Mouse (Mus musculus): ENCODE data around the gene Cfh.
"Not testable (repeated sequence)": the region's sequence is repeated elsewhere in the genome, so short reads cannot be mapped to it uniquely, and the experiment has no call there.

Cfh gene

GRCm38 (mm10) chr1:140183664-140184063 lies at the start of gene Cfh:
Gene Cfh (minus strand): TSS chr1:140183764.
- DNase-seq: not testable (repeated sequence)

GRCm38 (mm10) chr1:140226673-140227072 lies 43.1 kb upstream of the Cfh start:
- DNase-seq: no peak

DNA sequence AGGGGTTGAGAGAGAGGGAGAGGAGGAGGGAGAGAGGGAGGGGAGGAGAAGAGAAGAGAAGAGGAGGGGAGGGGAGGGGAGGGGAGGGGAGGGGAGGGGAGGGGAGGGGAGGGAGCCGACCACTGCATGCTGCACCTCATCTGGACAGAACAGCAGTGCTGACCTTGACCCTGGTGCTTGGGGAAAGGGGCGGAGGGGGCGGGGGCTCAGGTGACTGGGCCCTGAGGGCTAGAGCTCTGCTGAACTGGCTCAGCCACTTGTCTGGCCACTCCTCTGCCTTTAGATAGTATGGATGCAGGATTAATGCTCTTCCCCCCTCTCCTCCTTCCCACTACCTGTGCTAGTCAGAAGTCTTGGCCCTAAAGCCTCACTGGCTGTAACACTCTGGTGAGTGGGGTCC lies 41.7 kb upstream of the Cfh start:
- DNase-seq: no peak

GRCm38 (mm10) chr1:140205329-140205728 lies 21.8 kb upstream of the Cfh start:
- DNase-seq: no peak

DNA sequence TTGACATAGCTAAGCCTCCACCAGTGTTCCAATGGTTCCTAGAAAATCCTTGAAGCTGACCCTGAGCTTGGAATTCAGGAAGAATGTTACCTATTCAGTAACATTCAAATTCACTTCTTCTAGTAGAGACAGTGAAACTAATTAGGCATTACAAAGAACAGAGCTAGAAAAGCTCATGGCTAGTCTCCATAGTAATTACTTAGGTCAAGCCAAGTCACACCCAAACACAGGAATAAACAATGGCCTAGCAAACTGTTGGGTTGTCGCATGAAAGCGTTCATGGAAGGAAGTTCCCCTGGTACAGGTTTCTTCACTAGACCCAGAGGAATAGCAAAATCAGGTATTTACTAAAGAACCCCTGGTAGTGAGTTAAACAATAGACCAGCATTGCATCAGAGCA lies 4.9 kb upstream of the Cfh start:
- not testable (repeated sequence) for DNase-seq

GRCm38 (mm10) chr1:140183208-140183607 lies 356 bp downstream of the Cfh start:
- peak; percentile 14 for DNase-seq

- DNase-seq: no peak
Observed at GRCm38 (mm10) chr1:140180125-140180524, 3.4 kb downstream of the Cfh start.

DNA sequence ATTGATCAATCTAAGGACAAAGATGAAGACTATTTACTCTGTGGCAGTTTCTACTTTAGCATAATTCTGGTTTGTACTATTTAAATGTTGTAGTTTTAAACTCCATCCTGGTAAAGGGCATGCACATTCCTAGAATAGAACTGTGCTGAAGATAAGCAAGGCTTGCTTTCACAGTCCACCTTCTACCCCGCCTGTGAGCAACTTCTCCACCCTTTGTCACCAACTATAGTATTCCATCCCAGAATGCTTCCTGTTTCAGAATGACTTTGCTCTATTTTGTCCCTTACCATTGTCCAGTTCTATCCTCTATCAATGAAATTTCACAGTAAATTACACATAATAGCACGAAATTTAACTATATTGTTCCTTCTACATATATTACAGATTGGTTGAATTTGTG lies 8.1 kb downstream of the Cfh start:
- no peak for DNase-seq

DNA sequence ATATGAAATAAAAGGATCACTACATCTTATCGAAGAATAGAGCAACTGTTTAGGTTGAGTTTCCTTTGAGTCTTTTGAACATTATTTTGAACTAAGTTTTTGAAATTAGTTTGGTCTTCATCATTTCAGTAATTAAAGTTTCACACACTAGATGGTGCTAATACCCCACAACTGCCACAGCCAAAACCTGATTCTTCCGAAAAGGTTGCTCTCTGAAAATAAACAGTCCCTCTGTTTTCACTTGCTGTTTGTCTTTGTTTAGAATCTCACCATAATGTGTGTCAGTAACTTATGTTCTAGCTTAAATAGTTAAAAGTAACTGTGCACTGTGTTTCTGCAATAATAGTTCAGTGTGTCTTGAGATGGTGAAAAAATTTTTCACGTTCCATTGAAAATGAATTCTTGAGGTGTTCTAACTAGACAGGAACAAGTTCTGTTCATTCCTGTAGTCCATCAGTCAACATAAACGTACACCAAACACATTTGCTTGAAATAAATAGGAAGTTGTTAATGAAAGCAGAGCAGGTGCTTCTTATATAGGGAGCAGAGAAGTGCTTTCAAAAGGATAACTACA lies 11.9 kb downstream of the Cfh start:
- no peak for DNase-seq

DNA sequence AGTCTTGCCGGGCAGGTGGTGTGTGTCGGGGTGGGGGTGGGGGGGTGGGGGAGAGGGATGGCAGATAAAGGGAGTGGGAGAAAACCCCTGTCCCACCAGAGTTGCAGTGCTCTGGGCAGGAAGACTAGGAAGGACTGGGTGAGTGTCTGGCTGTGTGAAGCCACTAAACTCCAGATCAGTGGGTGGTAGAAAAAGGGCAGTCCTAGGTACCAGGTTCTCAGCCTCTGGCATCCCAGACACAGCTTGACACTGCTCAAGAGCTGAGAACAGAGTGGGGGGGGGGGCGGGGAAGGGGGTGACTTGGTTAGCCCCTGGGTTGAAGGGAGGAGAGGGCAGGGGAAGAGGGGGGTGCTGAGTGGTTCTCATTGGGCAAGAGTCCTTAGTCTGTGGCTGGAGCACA lies 24.6 kb downstream of the Cfh start:
- DNase-seq: no peak

DNA sequence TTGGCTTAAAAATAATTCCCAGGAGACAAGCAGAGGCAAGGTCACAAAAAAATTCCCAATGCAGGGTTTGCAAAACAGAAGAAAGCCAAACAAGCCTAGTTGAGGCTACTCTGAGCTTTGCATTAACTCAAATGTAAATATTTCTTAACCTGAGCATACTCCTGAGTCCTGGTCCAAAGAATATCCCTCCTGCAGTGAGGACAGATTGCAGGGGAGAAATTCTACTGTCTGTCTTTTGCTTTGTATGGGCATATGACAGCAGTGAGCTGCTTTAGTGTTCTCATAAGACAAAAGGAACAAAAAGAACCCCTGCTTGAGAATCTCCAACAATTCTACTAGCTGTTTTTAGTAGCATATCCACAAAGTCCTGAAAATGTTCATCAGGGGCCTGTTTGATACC lies 114.1 kb downstream of the Cfh start:
- no peak for DNase-seq
